Mouse (Mus musculus): ENCODE data around the gene Phf23.

Phf23 gene

GRCm38 (mm10) chr11:69974907-69975306 is 20.7 kb upstream of the Phf23 start:
- DNase-seq = no peak

- no peak for DNase-seq
These were observed 19.3 kb upstream of the Phf23 start for GRCm38 (mm10) chr11:69976271-69976670.

GRCm38 (mm10) chr11:69979827-69980195 is 15.8 kb upstream of the Phf23 start:
- no peak for DNase-seq

GRCm38 (mm10) chr11:69980196-69981140 is 15.1 kb upstream of the Phf23 start:
- peak; percentile 96 for DNase-seq

GRCm38 (mm10) chr11:69981141-69981762 is 14.3 kb upstream of the Phf23 start, which contains the start of gene Ctdnep1:
Gene Ctdnep1, plus strand, starts transcription at chr11:69981156.
- DNase-seq = no peak

- no peak for DNase-seq
These were observed 13.4 kb upstream of the Phf23 start, which contains the start of gene Elp5 for GRCm38 (mm10) chr11:69982225-69982624. Gene Elp5, minus strand, starts transcription at chr11:69982517.

- DNase-seq = no peak
These were observed 12.7 kb upstream of the Phf23 start for GRCm38 (mm10) chr11:69982877-69983276.

- no peak for DNase-seq
These were observed 12.2 kb upstream of the Phf23 start for GRCm38 (mm10) chr11:69983377-69983776.

GRCm38 (mm10) chr11:69984431-69984830 is 11.1 kb upstream of the Phf23 start:
- no peak for DNase-seq

GRCm38 (mm10) chr11:69989949-69990348 is 5.6 kb upstream of the Phf23 start:
- DNase-seq = no peak

- peak; percentile 96 for DNase-seq
These were observed 4.5 kb upstream of the Phf23 start, which contains the start of gene Gabarap for GRCm38 (mm10) chr11:69990850-69991691. Gene Gabarap, plus strand, starts transcription at chr11:69991143.

GRCm38 (mm10) chr11:69991711-69992110 is 3.9 kb upstream of the Phf23 start:
- no peak for DNase-seq

- DNase-seq = no peak
These were observed 3.2 kb upstream of the Phf23 start for GRCm38 (mm10) chr11:69992396-69992795.

- DNase-seq = no peak
These were observed 2.6 kb upstream of the Phf23 start for GRCm38 (mm10) chr11:69992932-69993331.

- DNase-seq = no peak
These were observed 1.0 kb upstream of the Phf23 start for GRCm38 (mm10) chr11:69994401-69995090.

GRCm38 (mm10) chr11:69996161-69997061 is 834 bp downstream of the Phf23 start:
- peak; percentile 52 for DNase-seq

- peak; percentile 78 for DNase-seq
These were observed 1.5 kb downstream of the Phf23 start for GRCm38 (mm10) chr11:69997070-69997509.

- DNase-seq = no peak
These were observed 3.3 kb downstream of the Phf23 start for GRCm38 (mm10) chr11:69998567-69999491.

GRCm38 (mm10) chr11:69999666-70000065 is 4.1 kb downstream of the Phf23 start:
- DNase-seq = no peak

- DNase-seq = peak; percentile 91
These were observed 4.9 kb downstream of the Phf23 start, which contains the start of gene Dvl2 for GRCm38 (mm10) chr11:70000396-70000898. Gene Dvl2, plus strand, starts transcription at chr11:70000595.
